7 mouse cellular contexts compared by ENCODE assay signal in the genomic region with DNA sequence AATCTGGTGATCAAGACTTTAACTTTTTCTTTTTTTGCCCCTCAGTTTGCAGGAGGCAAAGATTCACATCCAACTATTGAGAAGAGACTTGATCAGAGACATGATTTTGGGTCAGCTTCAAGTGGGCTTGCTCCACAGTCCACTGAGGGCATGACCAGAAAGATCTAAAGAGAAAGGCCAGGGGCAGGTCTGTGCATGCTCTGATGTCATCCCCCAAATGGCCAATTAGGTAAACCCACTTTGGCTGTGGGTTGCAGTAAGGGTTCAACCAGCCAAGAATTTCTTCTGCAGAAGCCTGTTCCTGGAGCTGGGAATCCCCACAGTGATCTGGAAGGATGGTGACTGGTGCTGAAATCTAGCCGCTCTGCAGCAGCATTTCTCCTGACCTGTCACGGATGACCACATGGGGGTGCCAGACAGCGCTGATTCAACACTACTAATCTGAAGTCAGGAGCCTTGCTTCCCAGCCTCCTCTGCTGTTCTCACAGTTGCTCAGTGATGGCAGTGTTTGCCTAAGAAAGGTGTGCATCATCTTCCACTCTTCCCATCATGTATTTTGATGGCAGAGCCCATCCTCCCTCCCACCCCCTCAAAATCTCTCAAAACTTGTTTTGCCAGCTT. TPM values are rescaled to one million over a fixed set of nuclear protein-coding genes. Genes with fewer than 3 reads are reported as not detected.
A peak's percentile ranks its signal among the peaks of the same experiment; 100 is the strongest.
DNase-seq lines count a peak whose midpoint lies in the region; ATAC-seq lines count a peak whose summit lies in the region.

No protein-coding gene starts in this region.

- H3K9ac ChIP-seq in intestine, embryonic 16.5 days (ENCODE audit: low read depth, low read length): no peak overlapping the region
- no peak overlapping the region for H3K9ac ChIP-seq in midbrain, embryonic 16.5 days (ENCODE audit: low read depth, low read length)

- no peaks in the 10 kb centered on the region for H3K9me3 ChIP-seq in intestine, embryonic 16.5 days (ENCODE audit: control insufficient read depth, low read length)
- H3K9me3 ChIP-seq in limb, embryonic 10.5 days (replicated peaks): no peaks in the 10 kb centered on the region
- H3K9me3 ChIP-seq in midbrain, embryonic 16.5 days (replicated peaks; ENCODE audit: control insufficient read depth, low read length, poor library complexity, severe bottlenecking): no peaks in the 10 kb centered on the region

- peak; percentile 72 for DNase-seq in adipocyte (ENCODE audit: low spot score)
- peak; percentile 75 to 76 for DNase-seq in cerebellum, postnatal 36 days
- DNase-seq in gastrocnemius, adult 8-10 months (ENCODE audit: low spot score in 2 of 2): peak; percentile 19 to 30
- DNase-seq in limb, embryonic 10.5 days (ENCODE audit: low spot score): peak; percentile 64
- peak; percentile 38 to 79 for DNase-seq in spleen, postnatal 10 days (ENCODE audit: low spot score in 2 of 2)

- peaks cover 5% of the 10 kb centered on the region; the same call in 1 of the 2 replicates for H3K36me3 ChIP-seq in intestine, embryonic 16.5 days (ENCODE audit: control insufficient read depth, insufficient read depth, low read length)
- peaks cover 41% of the 10 kb centered on the region for H3K36me3 ChIP-seq in limb, embryonic 10.5 days
- H3K36me3 ChIP-seq in midbrain, embryonic 16.5 days (ENCODE audit: control insufficient read depth, insufficient read depth, low read length): peaks cover 17% of the 10 kb centered on the region

- no peaks in the 10 kb centered on the region for H3K27me3 ChIP-seq in intestine, embryonic 16.5 days (replicated peaks; ENCODE audit: control insufficient read depth, insufficient read depth, low read length)
- no peaks in the 10 kb centered on the region for H3K27me3 ChIP-seq in limb, embryonic 10.5 days (ENCODE audit: low read depth, poor library complexity, severe bottlenecking)
- H3K27me3 ChIP-seq in midbrain, embryonic 16.5 days (ENCODE audit: control insufficient read depth, insufficient read depth, low read depth, low read length): no peaks in the 10 kb centered on the region

- 4% methylated on average over 3 of the region's 3 CpGs for WGBS in intestine, embryonic 16.5 days
- 7% methylated on average over 3 of the region's 3 CpGs for WGBS in limb, embryonic 10.5 days
- 10% methylated on average over 3 of the region's 3 CpGs for WGBS in midbrain, embryonic 16.5 days

- H3K4me2 ChIP-seq in intestine, embryonic 16.5 days (ENCODE audit: low read depth, low read length): no peak overlapping the region
- H3K4me2 ChIP-seq in midbrain, embryonic 16.5 days (ENCODE audit: low read length): no peak overlapping the region

- ATAC-seq in intestine, embryonic 16.5 days: peak; percentile 71
- peak; percentile 78 for ATAC-seq in midbrain, embryonic 16.5 days

- no peaks in the 10 kb centered on the region for H3K4me1 ChIP-seq in intestine, embryonic 16.5 days (ENCODE audit: control insufficient read depth, insufficient read depth, low read length)
- H3K4me1 ChIP-seq in limb, embryonic 10.5 days: no peaks in the 10 kb centered on the region
- H3K4me1 ChIP-seq in midbrain, embryonic 16.5 days (ENCODE audit: control insufficient read depth, insufficient read depth, low read length): no peaks in the 10 kb centered on the region

- H3K27ac ChIP-seq in intestine, embryonic 16.5 days (ENCODE audit: low read length): no peak overlapping the region
- H3K27ac ChIP-seq in limb, embryonic 10.5 days: no peak overlapping the region
- no peak overlapping the region for H3K27ac ChIP-seq in midbrain, embryonic 16.5 days (ENCODE audit: low read length)

- H3K4me3 ChIP-seq in intestine, embryonic 16.5 days (ENCODE audit: low read length): no peak overlapping the region
- no peak overlapping the region for H3K4me3 ChIP-seq in limb, embryonic 10.5 days
- no peak overlapping the region for H3K4me3 ChIP-seq in midbrain, embryonic 16.5 days (ENCODE audit: low read depth, low read length)

RNA-seq across cellular contexts. Expression of a gene that starts 39.8 kb away (rescaled TPM):
- 1 to 10 TPM; 4.2 to 4.8 (median 4.3) TPM for total RNA-seq in gastrocnemius, adult 8-10 months (2022)
- polyA plus RNA-seq in intestine, embryonic 16.5 days (2015; fragmentation: Nextera tagmentation; extraction: Ambion mirVana): 8.5 and 9.1 TPM in 2 replicates
- 16.4 and 19.7 TPM in 2 replicates for polyA plus RNA-seq in limb, embryonic 10.5 days (2016; fragmentation: Nextera tagmentation; extraction: Ambion mirVana)
- 21.5 and 22.7 TPM in 2 replicates for polyA plus RNA-seq in midbrain, embryonic 16.5 days (2015; fragmentation: Nextera tagmentation; extraction: Ambion mirVana)

Comparison
In these comparisons a context has a peak if more than half of its experiments do, and no peak if none do; other contexts are left out.
1. DNase-seq: peak in every context shown above with its lines; median percentile 76 in cerebellum, postnatal 36 days; 72 in adipocyte; 64 in limb, embryonic 10.5 days; 58 in spleen, postnatal 10 days; 24 in gastrocnemius, adult 8-10 months.